In the genomic region with DNA sequence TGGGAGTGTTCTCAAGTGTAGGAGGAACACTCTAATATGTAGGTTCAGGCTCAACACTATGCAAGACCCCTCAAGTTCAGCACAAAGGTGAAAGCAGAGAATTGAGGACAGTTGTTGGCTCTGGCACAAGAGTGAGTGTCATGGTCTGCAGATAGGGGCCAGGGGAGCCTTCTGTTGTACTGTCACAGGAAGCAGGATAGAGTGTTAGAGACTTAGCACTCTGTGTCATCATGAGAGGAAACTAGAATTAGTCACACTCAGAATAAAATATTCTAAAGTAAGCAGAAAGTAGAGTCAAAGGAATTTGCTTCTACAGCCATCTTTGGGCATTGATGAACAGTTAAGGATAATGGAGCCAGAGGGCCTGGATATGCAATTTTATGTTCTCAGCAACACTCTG, we compare ENCODE assay signal across 21 mouse cellular contexts. TPM values are rescaled to one million over a fixed set of nuclear protein-coding genes. Genes with fewer than 3 reads are reported as not detected.
DNase-seq lines count a peak whose midpoint lies in the region; ATAC-seq and TF ChIP-seq lines count a peak whose summit lies in the region.
"Had no signal": no experiment of that assay in that cellular context is flagged by ENCODE, and none has a peak within 500 bp of the region (broad histone marks: within the 10 kb centered on the region; RNA-seq: fewer than 3 reads in every experiment).

No protein-coding gene starts in this region.

- H3K4me3 ChIP-seq in heart, embryonic 12.5 days = no peak overlapping the region
- H3K4me3 ChIP-seq in heart, embryonic 16.5 days (ENCODE audit: low read length) = no peak overlapping the region
- H3K4me3 ChIP-seq in heart, adult 2 months = no peak overlapping the region
- H3K4me3 ChIP-seq in lung, embryonic 16.5 days (ENCODE audit: low read length) = no peak overlapping the region
- H3K4me3 ChIP-seq in lung, postnatal 0 days (ENCODE audit: low read depth, low read length) = no peak overlapping the region
- no peak overlapping the region for H3K4me3 ChIP-seq in cerebellum, adult 2 months (replicated peaks; ENCODE audit: insufficient read depth, low read depth, low read length)
- H3K4me3 ChIP-seq: embryonic facial prominence, embryonic 12.5 days; forebrain, embryonic 12.5 days; heart, embryonic 10.5 days; hindbrain, embryonic 15.5 days had no signal

- no peak for ATAC-seq in heart, embryonic 12.5 days (ENCODE audit: insufficient number of reproducible peaks, low FRiP score)
- peak; percentile 32; the same call in 1 of the 2 replicates for ATAC-seq in heart, embryonic 16.5 days (replicated peaks; ENCODE audit: extremely low read depth, insufficient read depth, low FRiP score)
- ATAC-seq in lung, embryonic 16.5 days (ENCODE audit: low read depth) = peak; percentile 59; the same call in 1 of the 2 replicates
- no peak for ATAC-seq in lung, postnatal 0 days
- ATAC-seq: forebrain, postnatal 0 days; intestine, embryonic 16.5 days had no signal

- H3K27ac ChIP-seq in heart, embryonic 12.5 days (ENCODE audit: poor library complexity, severe bottlenecking) = peak overlapping the region; percentile 36; the same call in 1 of the 2 replicates
- H3K27ac ChIP-seq in heart, embryonic 16.5 days (ENCODE audit: low read length) = peak overlapping the region; percentile 84
- no peak overlapping the region for H3K27ac ChIP-seq in heart, adult 2 months
- no peak overlapping the region; the same call in 1 of the 2 replicates for H3K27ac ChIP-seq in lung, embryonic 16.5 days (ENCODE audit: low read length)
- H3K27ac ChIP-seq in lung, postnatal 0 days (ENCODE audit: low read length) = no peak overlapping the region
- H3K27ac ChIP-seq in cerebellum, adult 2 months (ENCODE audit: insufficient read depth, low read length) = no peak overlapping the region
- H3K27ac ChIP-seq: embryonic facial prominence, embryonic 12.5 days; forebrain, embryonic 12.5 days; heart, embryonic 10.5 days; hindbrain, embryonic 15.5 days had no signal

- no peaks in the 10 kb centered on the region for H3K27me3 ChIP-seq in heart, embryonic 12.5 days (replicated peaks)
- H3K27me3 ChIP-seq in heart, embryonic 16.5 days (ENCODE audit: control insufficient read depth, insufficient read depth, low read length) = no peaks in the 10 kb centered on the region
- H3K27me3 ChIP-seq in heart, adult 2 months (ENCODE audit: control insufficient read depth, insufficient read depth, low read length) = no peaks in the 10 kb centered on the region
- no peaks in the 10 kb centered on the region for H3K27me3 ChIP-seq in lung, embryonic 16.5 days (ENCODE audit: control insufficient read depth, insufficient read depth, low read depth, low read length)
- no peaks in the 10 kb centered on the region for H3K27me3 ChIP-seq in lung, postnatal 0 days (replicated peaks; ENCODE audit: insufficient read depth, low read length)
- H3K27me3 ChIP-seq in cerebellum, adult 2 months (ENCODE audit: control insufficient read depth, insufficient read depth, low read length) = no peaks in the 10 kb centered on the region
- H3K27me3 ChIP-seq: embryonic facial prominence, embryonic 12.5 days; forebrain, embryonic 12.5 days; hindbrain, embryonic 15.5 days had no signal

- H3K9me3 ChIP-seq in heart, embryonic 12.5 days (replicated peaks) = no peaks in the 10 kb centered on the region
- no peaks in the 10 kb centered on the region for H3K9me3 ChIP-seq in heart, embryonic 16.5 days (replicated peaks; ENCODE audit: control insufficient read depth, low read length)
- no peaks in the 10 kb centered on the region for H3K9me3 ChIP-seq in lung, embryonic 16.5 days (ENCODE audit: control insufficient read depth, low read length)
- no peaks in the 10 kb centered on the region for H3K9me3 ChIP-seq in lung, postnatal 0 days (ENCODE audit: low read length)
- H3K9me3 ChIP-seq: embryonic facial prominence, embryonic 12.5 days; forebrain, embryonic 12.5 days; heart, embryonic 10.5 days; hindbrain, embryonic 15.5 days had no signal

- H3K4me2 ChIP-seq in heart, embryonic 12.5 days = no peak overlapping the region
- H3K4me2 ChIP-seq in heart, embryonic 16.5 days (ENCODE audit: low read depth, low read length) = no peak overlapping the region; the same call in 1 of the 2 replicates
- no peak overlapping the region for H3K4me2 ChIP-seq in lung, embryonic 16.5 days (ENCODE audit: low read depth, low read length)
- no peak overlapping the region for H3K4me2 ChIP-seq in lung, postnatal 0 days (replicated peaks; ENCODE audit: low read depth, low read length)
- H3K4me2 ChIP-seq: embryonic facial prominence, embryonic 12.5 days; forebrain, embryonic 12.5 days; hindbrain, embryonic 15.5 days had no signal

- no peak for TF ChIP-seq CTCF in heart, adult 2 months (IDR thresholded peaks at IDR 0.05)
- TF ChIP-seq CTCF in lung, postnatal 0 days (IDR thresholded peaks at IDR 0.05) = no peak
- TF ChIP-seq CTCF in cerebellum, adult 2 months (IDR thresholded peaks at IDR 0.05; ENCODE audit: borderline replicate concordance, insufficient read depth, low read depth, low read length) = no peak

- no peaks in the 10 kb centered on the region for H3K36me3 ChIP-seq in heart, embryonic 12.5 days
- H3K36me3 ChIP-seq in heart, embryonic 16.5 days (ENCODE audit: control insufficient read depth, insufficient read depth) = no peaks in the 10 kb centered on the region
- H3K36me3 ChIP-seq in heart, adult 2 months (ENCODE audit: control insufficient read depth, insufficient read depth, low read length) = no peaks in the 10 kb centered on the region
- H3K36me3 ChIP-seq in lung, embryonic 16.5 days (ENCODE audit: control insufficient read depth, insufficient read depth, low read length) = no peaks in the 10 kb centered on the region
- no peaks in the 10 kb centered on the region for H3K36me3 ChIP-seq in lung, postnatal 0 days (ENCODE audit: insufficient read depth, low read length)
- H3K36me3 ChIP-seq: embryonic facial prominence, embryonic 12.5 days; forebrain, embryonic 12.5 days; heart, embryonic 10.5 days; hindbrain, embryonic 15.5 days had no signal

- no peak overlapping the region for H3K9ac ChIP-seq in heart, embryonic 12.5 days
- no peak overlapping the region for H3K9ac ChIP-seq in heart, embryonic 16.5 days (ENCODE audit: low read length)
- no peak overlapping the region for H3K9ac ChIP-seq in heart, adult 2 months (ENCODE audit: low read depth, low read length)
- H3K9ac ChIP-seq in lung, embryonic 16.5 days (ENCODE audit: low read length) = no peak overlapping the region
- no peak overlapping the region for H3K9ac ChIP-seq in lung, postnatal 0 days (replicated peaks; ENCODE audit: low read depth)
- H3K9ac ChIP-seq: embryonic facial prominence, embryonic 12.5 days; forebrain, embryonic 12.5 days; forebrain, postnatal 0 days; hindbrain, embryonic 15.5 days had no signal

- intact Hi-C loops in heart, adult 2 months (cut with DNase I) = no loop called here

- no peaks in the 10 kb centered on the region for H3K79me2 ChIP-seq in heart, adult 2 months (replicated peaks; ENCODE audit: control insufficient read depth, insufficient read depth, low read length)

- TF ChIP-seq EP300 in heart, adult 2 months (IDR thresholded peaks at IDR 0.05; ENCODE audit: insufficient read depth, low read depth, low read length) = no peak
- no peak for TF ChIP-seq EP300 in lung, postnatal 0 days (IDR thresholded peaks at IDR 0.05)

- H3K4me1 ChIP-seq in heart, embryonic 12.5 days (replicated peaks) = peaks cover 24% of the 10 kb centered on the region
- peaks cover 16% of the 10 kb centered on the region for H3K4me1 ChIP-seq in heart, embryonic 16.5 days (ENCODE audit: control insufficient read depth, insufficient read depth, low read length)
- no peaks in the 10 kb centered on the region; the same call in 1 of the 2 replicates for H3K4me1 ChIP-seq in heart, adult 2 months (ENCODE audit: control insufficient read depth, insufficient read depth, low read length)
- H3K4me1 ChIP-seq in lung, embryonic 16.5 days (replicated peaks; ENCODE audit: control insufficient read depth, insufficient read depth, low read length) = no peaks in the 10 kb centered on the region
- no peaks in the 10 kb centered on the region for H3K4me1 ChIP-seq in lung, postnatal 0 days (ENCODE audit: insufficient read depth, low read depth, low read length)
- H3K4me1 ChIP-seq in cerebellum, adult 2 months (ENCODE audit: control insufficient read depth, insufficient read depth, low read length) = no peaks in the 10 kb centered on the region
- H3K4me1 ChIP-seq: embryonic facial prominence, embryonic 12.5 days; forebrain, embryonic 12.5 days; hindbrain, embryonic 15.5 days had no signal

- no peak for TF ChIP-seq POLR2A in heart, adult 2 months (IDR thresholded peaks at IDR 0.05; ENCODE audit: insufficient read depth, low read depth, low read length)
- TF ChIP-seq POLR2A in cerebellum, adult 2 months (IDR thresholded peaks at IDR 0.05; ENCODE audit: borderline replicate concordance, insufficient read depth, low read length) = no peak

- no peak for DNase-seq in heart, adult 9 months (ENCODE audit: low spot score in 2 of 2)
- DNase-seq in heart, adult 2 months = no peak
- no peak for DNase-seq in lung, postnatal 0 days (ENCODE audit: low spot score)
- no peak for DNase-seq in cerebellum, adult 2 months
- DNase-seq: adrenal gland, postnatal 10 days; cerebellum, adult 11 months; cerebellum, adult 9-10 months; cerebellum, postnatal 25 days; forebrain, postnatal 0 days; gastrocnemius, postnatal 14 days had no signal

RNA-seq across cellular contexts. Expression of a gene that starts 31.7 kb away (rescaled TPM):
- polyA plus RNA-seq in heart, embryonic 12.5 days (2016; fragmentation: Nextera tagmentation; extraction: Ambion mirVana) = 4.8 and 5.6 TPM in 2 replicates
- polyA plus RNA-seq in heart, embryonic 16.5 days (2015; fragmentation: Nextera tagmentation; extraction: Ambion mirVana) = 2.5 and 3.1 TPM in 2 replicates
- total RNA-seq in heart, adult 2 months (2021) = under 1 TPM; 0.11 to 0.13 TPM
- 0.20 and 0.29 TPM in 2 replicates for polyA plus RNA-seq in heart, adult 2 months (2012; rRNA removed)
- 0.80 and 0.85 TPM in 2 replicates for polyA plus RNA-seq in lung, embryonic 16.5 days (2015; fragmentation: Nextera tagmentation; extraction: Ambion mirVana)
- 0.12 and 0.19 TPM in 2 replicates for polyA plus RNA-seq in lung, postnatal 0 days (2015; fragmentation: Nextera tagmentation; extraction: Ambion mirVana)
- polyA plus RNA-seq in cerebellum, adult 2 months (2012; rRNA removed) = 5.4 and 5.5 TPM in 2 replicates
- total RNA-seq: gastrocnemius, adult 18-20 months; MEL had no signal
- polyA plus RNA-seq: C2C12 had no signal

Comparison
In these comparisons a context has a peak if more than half of its experiments do, and no peak if none do; other contexts are left out.
1. ATAC-seq: peak in heart, embryonic 16.5 days (single experiment) and lung, embryonic 16.5 days (single experiment); none in heart, embryonic 12.5 days (single experiment) and lung, postnatal 0 days (single experiment).
2. H3K27ac ChIP-seq: peak in heart, embryonic 12.5 days (single experiment) and heart, embryonic 16.5 days (single experiment); none in heart, adult 2 months (single experiment), lung, embryonic 16.5 days (single experiment), lung, postnatal 0 days (single experiment) and cerebellum, adult 2 months (single experiment).